Mouse (Mus musculus) lung, embryonic 15.5 days (tissue): ENCODE results near the gene Phactr1. TPM values are rescaled to one million over a fixed set of nuclear protein-coding genes. Genes with fewer than 3 reads are reported as not detected.
A peak's percentile ranks its signal among the peaks of the same experiment; 100 is the strongest.

ENCODE experiments used
- ATAC-seq: fragments of 200-750 bp; cut with Nextera tagmentation; 2 replicates; pipeline ENCODE4 v1.8.0; 2017; ENCODE audit warnings: moderate number of reproducible peaks, borderline replicate concordance; ENCODE audit not compliant: low FRiP score, low TSS enrichment; ENCODE audit errors: extremely low read depth
- H3K27ac ChIP-seq: fragments of 300-500 bp; sonication (generic); 2 replicates; pipeline ENCODE4 v1.5.1; 2015; ENCODE audit warnings: moderate library complexity, mild to moderate bottlenecking, inconsistent platforms
- H3K27me3 ChIP-seq: fragments of 300-500 bp; sonication (generic); 2 replicates; pipeline ENCODE4 v1.6.1; 2015; ENCODE audit warnings: inconsistent platforms
- H3K36me3 ChIP-seq: fragments of 300-500 bp; sonication (generic); 2 replicates; pipeline ENCODE4 v1.6.1; 2015; ENCODE audit warnings: inconsistent platforms
- H3K4me1 ChIP-seq: fragments of 300-500 bp; sonication (generic); 2 replicates; pipeline ENCODE4 v1.6.1; 2015; ENCODE audit warnings: inconsistent platforms
- H3K4me2 ChIP-seq: fragments of 300-500 bp; sonication (generic); 2 replicates; pipeline ENCODE4 v1.6.1; 2015; ENCODE audit warnings: inconsistent platforms, mild to moderate bottlenecking, moderate library complexity
- H3K4me3 ChIP-seq: fragments of 300-500 bp; sonication (generic); 2 replicates; pipeline ENCODE4 v1.5.1; 2015; ENCODE audit warnings: mild to moderate bottlenecking, inconsistent platforms
- H3K9ac ChIP-seq: fragments of 300-500 bp; sonication (generic); 2 replicates; pipeline ENCODE4 v1.6.1; 2015; ENCODE audit warnings: inconsistent platforms
- H3K9me3 ChIP-seq: fragments of 300-500 bp; sonication (generic); 2 replicates; pipeline ENCODE4 v1.6.1; 2016; ENCODE audit warnings: inconsistent platforms
- WGBS: fragments of 180-500 bp; shearing (Covaris S2); methylation state at CpG from one replicate; pipeline ENCODE4 v1.1.7; 2015; 5-methylcytosine and 5-hydroxymethylcytosine counted together
- polyA plus RNA-seq: library from polyadenylated mRNA; unstranded; fragments of >200 nt; fragmentation: Nextera tagmentation; extraction: Ambion mirVana; gene quantifications from 2 replicates; pipeline ENCODE4 v1.2.1, GENCODE M21; 2015

The Phactr1 gene
- polyA plus RNA-seq, 1 experiment from 2014 or later, result 6.4 TPM

DNA sequence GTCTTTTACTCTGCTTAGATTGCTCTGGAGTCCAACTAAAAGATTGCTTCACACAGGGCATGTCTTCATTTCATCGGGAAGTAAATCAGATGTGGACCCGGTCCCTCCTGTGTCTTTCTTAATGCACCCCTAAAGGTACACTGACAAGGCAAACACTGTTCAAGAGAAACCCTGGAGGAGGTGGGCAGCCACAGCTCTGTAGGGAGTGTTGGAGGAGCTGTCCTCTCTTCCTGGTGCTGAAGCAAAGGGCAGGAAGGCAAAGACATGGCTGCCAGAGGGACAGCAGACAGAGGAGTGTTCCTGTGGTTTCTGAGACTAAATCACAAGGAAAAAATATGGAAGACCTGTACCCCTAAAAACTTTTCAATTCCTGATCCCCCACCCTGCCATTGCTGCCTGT, 31.1 kb downstream of the Phactr1 start:
- H3K27ac ChIP-seq, result no peak overlapping the region
- ATAC-seq, result no peak
- H3K36me3 ChIP-seq, result no peaks in the 10 kb centered on the region
- no peak overlapping the region for H3K9ac ChIP-seq
- no peak overlapping the region for H3K4me2 ChIP-seq
- no peak overlapping the region for H3K4me3 ChIP-seq
- H3K9me3 ChIP-seq, result no peaks in the 10 kb centered on the region
- 33% methylated on average over 2 of the region's 2 CpGs for WGBS
- peaks cover 33% of the 10 kb centered on the region for H3K27me3 ChIP-seq
- 0 out of 2 replicates have a peak, but pooled peaks cover 4% of the 10 kb centered on the region for H3K4me1 ChIP-seq

GRCm38 (mm10) chr13:42719401-42719800, 39.0 kb downstream of the Phactr1 start:
- no peak overlapping the region for H3K27ac ChIP-seq
- no peaks in the 10 kb centered on the region for H3K9me3 ChIP-seq
- no peak overlapping the region for H3K4me3 ChIP-seq
- ATAC-seq, result no peak
- H3K4me2 ChIP-seq, result no peak overlapping the region
- no peak overlapping the region for H3K9ac ChIP-seq
- peaks cover 2% of the 10 kb centered on the region; the same call in 1 of the 2 replicates for H3K4me1 ChIP-seq
- H3K27me3 ChIP-seq, result no peaks in the 10 kb centered on the region
- 23% methylated on average over 9 of the region's 9 CpGs for WGBS
- H3K36me3 ChIP-seq, result no peaks in the 10 kb centered on the region

GRCm38 (mm10) chr13:42720135-42720534, 39.7 kb downstream of the Phactr1 start:
- WGBS, result 33% methylated on average over 4 of the region's 4 CpGs
- Histone ChIP-seq H3K9me3 (no peaks in the 10 kb centered on the region), H3K36me3 (no peaks in the 10 kb centered on the region), H3K4me3 (no peak overlapping the region), H3K27ac (peak overlapping the region; percentile 3; the same call in 1 of the 2 replicates), H3K4me2 (no peak overlapping the region), H3K27me3 (no peaks in the 10 kb centered on the region), H3K4me1 (peaks cover 3% of the 10 kb centered on the region; the same call in 1 of the 2 replicates), H3K9ac (no peak overlapping the region)
- no peak for ATAC-seq

DNA sequence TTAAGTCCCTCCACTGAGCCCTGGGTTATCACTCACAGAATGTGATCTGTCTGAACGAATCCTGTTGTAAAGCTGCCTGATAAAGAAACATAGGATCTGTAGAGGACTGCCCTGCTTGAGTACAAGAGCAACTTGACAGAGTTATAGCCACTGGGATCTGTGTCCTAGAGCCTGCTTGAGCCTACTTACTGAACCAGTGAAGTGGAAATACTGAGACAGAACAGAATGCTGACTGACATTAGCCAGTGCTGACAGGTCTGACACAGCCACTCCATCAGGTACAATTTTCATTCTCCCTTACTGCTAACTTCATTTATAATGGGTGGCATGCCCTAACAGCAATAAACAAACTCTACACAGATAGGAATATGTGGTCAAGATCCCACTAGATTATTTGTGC, 40.2 kb downstream of the Phactr1 start:
- no peak overlapping the region for H3K9ac ChIP-seq
- 11% methylated on average over 1 of the region's 1 CpGs for WGBS
- peaks cover 3% of the 10 kb centered on the region; the same call in 1 of the 2 replicates for H3K4me1 ChIP-seq
- H3K4me2 ChIP-seq, result no peak overlapping the region
- ATAC-seq, result no peak
- no peak overlapping the region for H3K4me3 ChIP-seq
- no peaks in the 10 kb centered on the region for H3K36me3 ChIP-seq
- H3K27ac ChIP-seq, result peak overlapping the region; percentile 3; the same call in 1 of the 2 replicates
- no peaks in the 10 kb centered on the region for H3K27me3 ChIP-seq
- no peaks in the 10 kb centered on the region for H3K9me3 ChIP-seq

DNA sequence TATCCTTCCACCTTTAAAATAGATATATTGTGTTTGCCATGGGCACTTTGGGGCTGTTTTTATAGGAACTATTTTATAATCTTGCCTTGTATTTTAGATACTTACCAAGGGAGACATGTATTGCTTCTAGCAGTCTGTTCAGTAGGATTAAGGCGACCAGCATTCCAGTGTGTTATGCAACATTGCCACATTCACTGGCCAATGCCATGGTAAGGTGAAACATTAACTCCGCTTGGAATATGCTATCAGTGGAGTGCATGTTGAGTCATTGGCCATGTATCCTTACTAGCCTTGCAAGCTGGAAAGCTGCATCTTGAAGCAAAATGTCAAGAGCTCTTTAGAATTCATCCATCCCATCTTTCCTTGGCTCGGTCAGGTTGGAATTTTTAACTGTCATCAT, 43.6 kb downstream of the Phactr1 start:
- Histone ChIP-seq H3K4me1 (peaks cover 3% of the 10 kb centered on the region; the same call in 1 of the 2 replicates), H3K27me3 (no peaks in the 10 kb centered on the region), H3K36me3 (no peaks in the 10 kb centered on the region), H3K4me3 (no peak overlapping the region), H3K9me3 (no peaks in the 10 kb centered on the region), H3K27ac (no peak overlapping the region), H3K9ac (no peak overlapping the region), H3K4me2 (no peak overlapping the region)
- 65% methylated on average over 3 of the region's 3 CpGs for WGBS
- ATAC-seq, result no peak; the same call in 1 of the 2 replicates

DNA sequence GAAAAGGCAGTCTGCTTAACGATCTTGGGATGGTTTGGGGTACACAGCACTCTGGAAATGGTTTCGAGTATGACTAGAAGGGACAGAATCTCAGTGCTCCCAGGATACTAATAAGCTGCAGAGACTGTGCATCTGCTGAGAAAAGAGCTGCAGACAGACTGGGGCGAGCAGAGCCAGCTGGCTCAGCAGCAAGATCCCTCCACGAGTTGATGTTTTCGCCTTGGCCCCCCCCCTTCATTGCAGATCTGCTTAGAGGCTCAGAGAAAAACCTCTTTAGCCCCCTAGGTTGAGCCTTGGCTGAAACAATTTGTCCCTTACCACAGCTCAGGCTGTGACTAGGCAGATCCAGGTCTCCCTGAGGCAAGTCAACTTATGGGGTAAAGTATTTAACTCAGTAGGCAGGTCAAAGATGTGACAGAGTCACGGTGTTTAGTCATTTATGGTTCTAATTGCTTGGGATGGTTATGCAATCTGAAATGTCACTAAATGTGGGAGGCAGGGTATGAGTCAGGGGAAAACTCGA, 45.3 kb downstream of the Phactr1 start:
- ATAC-seq, result no peak
- Histone ChIP-seq H3K9me3 (no peaks in the 10 kb centered on the region), H3K36me3 (no peaks in the 10 kb centered on the region), H3K9ac (no peak overlapping the region), H3K27me3 (no peaks in the 10 kb centered on the region), H3K27ac (no peak overlapping the region), H3K4me1 (peaks cover 3% of the 10 kb centered on the region; the same call in 1 of the 2 replicates), H3K4me3 (no peak overlapping the region), H3K4me2 (no peak overlapping the region)
- WGBS, result 68% methylated on average over 7 of the region's 7 CpGs

DNA sequence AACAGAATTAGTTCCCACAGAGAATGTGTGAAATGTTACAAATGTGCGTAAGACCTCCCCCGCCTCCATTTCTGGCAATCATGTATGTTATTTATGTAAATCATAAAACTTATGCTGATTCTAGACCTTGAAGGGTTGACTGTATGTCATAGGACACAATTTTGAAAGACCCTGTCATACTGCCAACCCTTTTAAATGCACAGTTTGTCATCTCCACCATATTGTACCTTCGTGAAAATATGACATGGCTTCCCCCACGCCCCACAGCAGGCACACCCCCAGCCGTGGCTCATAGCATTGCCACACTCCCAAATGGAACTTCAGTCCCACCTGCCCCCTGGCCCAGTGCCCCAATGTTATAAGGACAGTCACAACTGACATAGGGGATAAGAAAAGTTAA, 57.1 kb downstream of the Phactr1 start:
- H3K9ac ChIP-seq, result no peak overlapping the region
- 84% methylated on average over 5 of the region's 5 CpGs for WGBS
- H3K4me3 ChIP-seq, result no peak overlapping the region
- no peak overlapping the region for H3K4me2 ChIP-seq
- no peak overlapping the region for H3K27ac ChIP-seq
- no peaks in the 10 kb centered on the region for H3K9me3 ChIP-seq
- no peaks in the 10 kb centered on the region for H3K27me3 ChIP-seq
- no peaks in the 10 kb centered on the region for H3K4me1 ChIP-seq
- no peaks in the 10 kb centered on the region for H3K36me3 ChIP-seq
- ATAC-seq, result no peak

GRCm38 (mm10) chr13:42738152-42738551, 57.7 kb downstream of the Phactr1 start:
- no peak for ATAC-seq
- Histone ChIP-seq H3K27ac (no peak overlapping the region), H3K36me3 (no peaks in the 10 kb centered on the region)

DNA sequence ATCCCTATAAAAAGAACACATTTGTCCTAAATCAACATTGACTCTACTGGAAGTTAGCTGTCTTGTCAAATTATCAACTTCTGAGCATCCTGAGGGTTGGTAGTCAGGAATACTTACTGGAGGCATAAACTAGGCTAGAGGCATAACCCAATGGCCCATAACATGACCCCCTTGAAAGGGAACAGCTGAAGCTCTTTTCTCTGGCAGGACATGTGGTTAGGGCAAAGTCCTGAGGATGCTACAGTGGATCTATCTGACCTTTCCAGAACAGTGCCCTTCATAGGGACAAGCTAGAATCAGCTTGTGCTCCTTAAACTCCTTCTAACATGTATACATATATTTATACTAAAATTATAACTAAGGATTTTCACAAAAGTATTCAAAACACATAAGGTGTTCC, 61.8 kb downstream of the Phactr1 start:
- Histone ChIP-seq H3K9ac (no peak overlapping the region), H3K4me3 (no peak overlapping the region), H3K36me3 (no peaks in the 10 kb centered on the region), H3K4me1 (no peaks in the 10 kb centered on the region), H3K9me3 (no peaks in the 10 kb centered on the region), H3K27me3 (no peaks in the 10 kb centered on the region), H3K27ac (no peak overlapping the region), H3K4me2 (no peak overlapping the region)
- ATAC-seq, result no peak

More at GRCm38 (mm10) chr13:42738152-42738551, 57.7 kb downstream of the Phactr1 start:
- Histone ChIP-seq H3K9me3 (no peaks in the 10 kb centered on the region), H3K4me2 (no peak overlapping the region), H3K9ac (no peak overlapping the region), H3K4me1 (no peaks in the 10 kb centered on the region), H3K4me3 (no peak overlapping the region), H3K27me3 (no peaks in the 10 kb centered on the region)
- 72% methylated on average over 5 of the region's 5 CpGs for WGBS

DNA sequence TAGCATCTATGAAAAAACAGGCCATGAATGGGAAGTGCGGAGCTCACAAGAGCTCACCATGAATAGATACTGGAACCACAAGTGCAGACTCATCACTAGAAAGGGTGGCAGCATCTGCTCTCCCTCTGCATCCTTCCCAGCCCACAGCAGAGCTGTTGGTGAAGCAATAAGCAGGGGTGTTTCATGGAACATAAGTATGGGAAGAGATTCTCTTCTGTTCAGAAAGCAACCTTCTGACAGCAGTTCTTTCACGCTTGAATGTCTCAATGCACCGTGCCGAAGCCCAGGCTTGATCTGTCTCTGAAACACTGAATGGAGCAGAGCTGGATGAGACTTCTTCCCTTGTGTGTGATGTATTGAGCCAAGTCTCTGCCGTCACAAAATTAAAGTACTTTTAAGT, 64.0 kb downstream of the Phactr1 start:
- H3K4me2 ChIP-seq, result no peak overlapping the region
- 79% methylated on average over 5 of the region's 5 CpGs for WGBS

DNA sequence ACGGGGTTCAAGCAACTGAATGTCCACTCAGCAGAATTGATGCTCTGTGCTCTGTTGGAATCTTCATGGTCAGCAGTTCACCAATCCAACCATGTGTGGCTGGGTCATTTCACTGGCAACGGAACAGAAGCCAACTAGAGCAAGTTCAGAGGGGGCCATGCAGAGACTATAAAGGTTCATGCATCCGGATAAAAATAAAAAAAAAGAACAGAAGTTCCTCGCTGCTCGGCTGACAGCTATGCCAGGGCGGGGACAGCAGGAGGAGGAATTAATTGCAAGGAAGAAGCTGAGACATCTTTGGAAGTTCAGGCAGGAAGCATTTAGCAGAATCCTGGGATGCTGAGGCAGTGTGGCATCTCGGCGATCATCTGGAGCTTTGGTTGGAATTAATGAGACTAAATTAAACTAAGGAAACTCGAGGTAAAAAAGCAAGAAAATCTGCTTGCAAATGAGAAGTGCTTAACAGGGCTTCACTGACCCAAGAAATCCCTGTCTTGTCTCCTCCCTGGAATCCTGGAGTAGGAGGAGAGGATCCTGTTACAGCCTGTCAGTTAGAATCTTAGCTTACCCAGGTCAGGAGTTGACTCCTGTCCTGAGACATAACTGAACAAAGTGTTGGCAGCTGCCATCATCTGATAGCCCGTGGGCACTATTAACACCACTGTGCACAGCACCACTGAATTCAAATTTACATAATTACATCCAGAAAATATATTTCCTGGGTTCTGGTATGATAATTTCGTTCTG, 77.4 kb downstream of the Phactr1 start:
- 41% methylated on average over 11 of the region's 11 CpGs for WGBS
- H3K27me3 ChIP-seq, result no peaks in the 10 kb centered on the region
- H3K4me3 ChIP-seq, result no peak overlapping the region
- no peaks in the 10 kb centered on the region for H3K4me1 ChIP-seq
- no peak for ATAC-seq
- no peak overlapping the region for H3K4me2 ChIP-seq
- no peak overlapping the region for H3K9ac ChIP-seq
- no peak overlapping the region for H3K27ac ChIP-seq
- H3K9me3 ChIP-seq, result no peaks in the 10 kb centered on the region
- H3K36me3 ChIP-seq, result no peaks in the 10 kb centered on the region

More for the DNA sequence above, 64.0 kb downstream of the Phactr1 start:
- Histone ChIP-seq H3K9me3 (no peaks in the 10 kb centered on the region), H3K36me3 (no peaks in the 10 kb centered on the region), H3K9ac (no peak overlapping the region), H3K4me3 (no peak overlapping the region), H3K4me1 (no peaks in the 10 kb centered on the region), H3K27me3 (no peaks in the 10 kb centered on the region), H3K27ac (no peak overlapping the region)
- ATAC-seq, result no peak

DNA sequence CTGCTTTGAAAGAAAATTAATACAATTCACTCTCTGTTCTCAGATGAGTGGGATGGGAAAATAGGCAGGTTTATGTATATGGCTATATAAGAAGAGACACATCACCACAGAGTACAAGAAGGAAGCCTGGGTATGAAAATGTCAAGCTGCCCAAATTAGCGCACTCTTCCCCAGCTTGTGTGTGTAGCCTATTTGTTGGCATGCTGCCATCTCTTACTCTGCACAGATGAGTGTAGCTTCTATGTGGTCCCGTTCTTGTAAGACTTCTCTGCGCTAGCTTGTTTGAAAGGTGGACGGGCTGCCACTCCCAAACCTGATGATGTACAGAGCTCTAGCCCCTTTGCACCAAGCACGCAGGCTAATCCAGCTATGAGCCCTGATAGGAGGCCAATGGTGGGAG, 78.7 kb downstream of the Phactr1 start:
- no peaks in the 10 kb centered on the region for H3K9me3 ChIP-seq
- no peak for ATAC-seq
- 57% methylated on average over 5 of the region's 5 CpGs for WGBS
- no peak overlapping the region for H3K9ac ChIP-seq
- H3K27me3 ChIP-seq, result no peaks in the 10 kb centered on the region
- no peaks in the 10 kb centered on the region for H3K36me3 ChIP-seq
- no peak overlapping the region for H3K4me3 ChIP-seq
- no peak overlapping the region for H3K4me2 ChIP-seq
- no peaks in the 10 kb centered on the region for H3K4me1 ChIP-seq
- H3K27ac ChIP-seq, result no peak overlapping the region
